Mouse (Mus musculus) kidney, adult 2 months (tissue): ENCODE measurements at regions not wholly inside any gene's neighbourhood (a gene's known extent, or its start where the extent isn't known, plus 50 kb on each side); places are given as distances from the start of the nearest gene placed in this dataset.

Source experiments
- CTCF ChIP-seq: fragments of 200-500 bp; conservative IDR thresholded peaks from 2 replicates; pipeline ENCODE4 v1.5.1; 2011; ENCODE audit warnings: low read depth, mild to moderate bottlenecking, control low read depth, low read length, moderate library complexity, mixed read lengths; ENCODE audit not compliant: insufficient read depth, insufficient read length
- POLR2A ChIP-seq: fragments of 200-500 bp; IDR thresholded peaks from one replicate; pipeline ENCODE4 v1.6.1; 2011; ENCODE audit warnings: low read depth, low read length, control low read depth

DNA sequence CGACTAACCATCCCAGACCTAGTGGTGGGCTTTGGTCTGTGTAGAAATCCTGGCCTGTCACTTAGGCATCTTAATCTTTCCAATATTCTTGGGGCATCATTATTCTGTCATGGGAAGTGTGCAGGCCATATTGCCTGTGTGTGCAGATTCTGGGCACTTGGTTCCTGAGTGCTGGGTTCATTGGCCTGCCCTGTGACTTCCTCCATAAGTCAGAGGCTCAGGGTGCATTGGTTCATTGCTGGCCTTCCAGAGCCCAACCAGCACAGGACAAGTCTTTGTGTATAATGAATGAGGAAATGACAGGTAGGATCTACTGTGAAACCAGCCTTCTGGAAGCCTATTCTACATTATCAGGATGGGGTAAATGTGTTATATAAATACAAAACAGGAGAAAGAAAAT is 270.6 kb upstream of the Id2 start:
- TF ChIP-seq POLR2A = no peak
- TF ChIP-seq CTCF = no peak
